Comparison of ENCODE assay signal across 18 mouse cellular contexts in the genomic region with DNA sequence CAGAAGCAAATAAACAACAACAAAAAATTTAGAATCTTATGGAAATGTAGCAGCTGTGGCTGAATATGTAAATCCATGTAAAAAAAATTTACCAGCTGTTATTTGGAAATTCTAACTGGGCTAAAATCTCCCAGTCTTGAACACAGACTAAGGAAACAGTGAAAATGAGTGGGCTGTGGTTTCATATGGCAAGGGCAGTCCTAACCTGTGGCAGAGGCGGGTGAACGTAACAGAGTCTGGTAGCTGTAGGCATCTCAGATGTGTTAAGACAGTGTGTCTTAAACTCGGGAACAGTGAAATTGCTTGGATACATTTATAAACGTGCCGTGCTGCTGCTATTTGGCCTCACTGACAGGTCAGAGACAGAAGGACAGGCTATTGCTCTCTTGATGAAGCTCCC.
"Had no signal": no experiment of that assay in that cellular context is flagged by ENCODE, and none has a peak within 500 bp of the region (broad histone marks: within the 10 kb centered on the region; RNA-seq: fewer than 3 reads in every experiment).

No protein-coding gene starts in this region.

- ATAC-seq: midbrain, embryonic 16.5 days had no signal

- H3K4me3 ChIP-seq: myocyte; neural tube, embryonic 13.5 days; neural tube, embryonic 15.5 days had no signal

- H3K36me3 ChIP-seq: neural tube, embryonic 13.5 days; neural tube, embryonic 15.5 days had no signal

- DNase-seq: lung, adult 18-20 months; lung, embryonic 14.5 days; lung, postnatal 10 days; lung, postnatal 4 days; midbrain, embryonic 14.5 days; retina, postnatal 1 day; right cerebral cortex, adult 18-20 months; right cerebral cortex, postnatal 25 days; right cerebral cortex, postnatal 4 days; spleen, adult 18-20 months; thymus, adult 18-20 months; thymus, postnatal 14 days; thymus, postnatal 36 days had no signal

- H3K27me3 ChIP-seq: neural tube, embryonic 13.5 days; neural tube, embryonic 15.5 days had no signal

- H3K9ac ChIP-seq: lung, embryonic 14.5 days; neural tube, embryonic 13.5 days; neural tube, embryonic 15.5 days had no signal

- H3K4me1 ChIP-seq: neural tube, embryonic 13.5 days had no signal

- H3K4me2 ChIP-seq: lung, embryonic 14.5 days; midbrain, embryonic 11.5 days; neural tube, embryonic 13.5 days; neural tube, embryonic 15.5 days had no signal

- H3K27ac ChIP-seq: neural tube, embryonic 15.5 days had no signal

- H3K9me3 ChIP-seq: neural tube, embryonic 13.5 days; neural tube, embryonic 15.5 days had no signal
